Mouse (Mus musculus): ENCODE results near the gene Xkr7. TPM values are rescaled to one million over a fixed set of nuclear protein-coding genes. Genes with fewer than 3 reads are reported as not detected.

Gene Xkr7
- total and polyA plus RNA-seq, 2 experiments from 2014 or later = not detected

DNA sequence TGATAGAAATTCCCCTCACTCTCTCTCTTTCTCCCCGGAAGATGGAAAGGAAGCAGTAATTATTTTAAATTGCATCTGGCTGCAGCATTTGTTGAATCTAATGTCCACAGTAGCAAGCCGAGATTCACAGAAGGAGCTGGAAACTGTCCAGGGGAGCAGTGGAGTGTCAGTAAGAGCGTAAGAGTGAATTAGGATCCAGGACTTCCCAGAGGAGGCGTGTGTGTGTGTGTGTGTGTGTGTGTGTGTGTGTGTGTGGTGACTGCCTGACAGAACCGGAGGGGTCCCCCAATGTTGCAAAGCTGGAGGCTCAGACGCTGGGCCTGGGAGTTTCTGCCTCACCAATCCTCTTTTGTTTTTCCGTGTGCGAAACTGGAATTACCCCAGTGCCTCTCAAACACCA, 15.8 kb upstream of the Xkr7 start:
- 39% methylated on average over 8 of the region's 8 CpGs for WGBS
- H3K4me2 ChIP-seq (ENCODE audit: low read depth, low read length) = 0 out of 2 replicates have a peak overlapping the region, but pooled peaks have one; percentile 21
- peaks cover 8% of the 10 kb centered on the region for H3K4me1 ChIP-seq (ENCODE audit: control insufficient read depth, insufficient read depth)
- ATAC-seq (ENCODE audit: insufficient read depth, low read depth) (no peak), DNase-seq (ENCODE audit: low spot score) (no peak)
- no peak overlapping the region for H3K27ac ChIP-seq (ENCODE audit: low read depth)
- no peaks in the 10 kb centered on the region for H3K27me3 ChIP-seq (ENCODE audit: control insufficient read depth, insufficient read depth, low read length)
- H3K4me3 ChIP-seq (ENCODE audit: low read depth, low read length) = no peak overlapping the region
- H3K9ac ChIP-seq (replicated peaks; ENCODE audit: low read depth, low read length) = no peak overlapping the region
- H3K36me3 ChIP-seq (replicated peaks; ENCODE audit: control insufficient read depth, insufficient read depth, low read length) = peaks cover 21% of the 10 kb centered on the region
- no peaks in the 10 kb centered on the region for H3K9me3 ChIP-seq (replicated peaks; ENCODE audit: control insufficient read depth, low read length)
- TF ChIP-seq CTCF (IDR thresholded peaks at IDR 0.05; ENCODE audit: low read depth) (no peak), EP300 (IDR thresholded peaks at IDR 0.05; ENCODE audit: low read depth) (no peak)

DNA sequence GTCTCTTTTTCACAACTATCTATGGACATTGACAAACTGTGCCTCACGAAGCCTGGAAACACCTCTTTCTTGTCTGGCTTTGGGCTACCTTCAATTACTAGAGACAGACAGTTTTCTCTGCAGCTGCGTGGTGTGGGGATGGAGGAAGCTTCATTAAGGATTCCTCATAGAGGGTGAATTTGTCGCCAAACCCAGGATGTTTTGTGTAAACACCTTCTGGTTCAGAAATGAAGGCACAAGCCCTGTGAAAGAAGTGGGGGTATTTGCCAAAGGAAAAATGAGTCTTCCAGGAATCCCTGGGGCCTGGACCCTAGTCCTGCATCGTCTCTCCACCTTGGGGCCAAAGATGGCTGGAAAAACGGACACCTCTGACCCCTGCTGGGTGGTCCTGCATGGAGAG, 14.9 kb upstream of the Xkr7 start:
- H3K9me3 ChIP-seq (replicated peaks; ENCODE audit: control insufficient read depth, low read length) = no peaks in the 10 kb centered on the region
- H3K36me3 ChIP-seq (replicated peaks; ENCODE audit: control insufficient read depth, insufficient read depth, low read length) = peaks cover 12% of the 10 kb centered on the region
- H3K9ac ChIP-seq (replicated peaks; ENCODE audit: low read depth, low read length) = no peak overlapping the region
- DNase-seq (ENCODE audit: low spot score) = no peak
- H3K4me2 ChIP-seq (ENCODE audit: low read depth, low read length) = no peak overlapping the region
- H3K27me3 ChIP-seq (ENCODE audit: control insufficient read depth, insufficient read depth, low read length) = no peaks in the 10 kb centered on the region
- WGBS = 30% methylated on average over 5 of the region's 5 CpGs
- H3K27ac ChIP-seq (ENCODE audit: low read depth) = no peak overlapping the region
- no peak overlapping the region for H3K4me3 ChIP-seq (ENCODE audit: low read depth, low read length)
- no peak for TF ChIP-seq EP300 (IDR thresholded peaks at IDR 0.05; ENCODE audit: low read depth)
- ATAC-seq (ENCODE audit: insufficient read depth, low read depth) = no peak
- H3K4me1 ChIP-seq (ENCODE audit: control insufficient read depth, insufficient read depth) = peaks cover 8% of the 10 kb centered on the region

DNA sequence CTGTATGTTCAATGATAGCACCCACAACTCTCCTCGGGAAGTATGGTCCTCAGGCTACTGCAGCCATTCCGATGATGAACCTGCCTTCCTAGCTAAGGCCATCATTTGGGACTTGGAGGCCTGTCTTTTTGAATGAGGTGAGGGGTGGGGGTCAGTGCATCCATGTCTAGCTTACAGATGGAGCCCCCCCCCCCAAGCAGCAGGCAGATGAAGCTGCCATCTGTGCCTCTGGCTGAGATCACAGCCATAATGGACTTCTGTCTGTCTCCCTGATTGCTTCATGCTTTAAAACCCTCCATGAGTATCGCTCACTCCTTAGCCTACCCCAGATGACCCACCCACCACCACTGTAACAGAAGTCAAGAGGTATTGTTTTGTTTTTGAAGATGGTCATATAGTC, 12.3 kb upstream of the Xkr7 start:
- Histone ChIP-seq H3K4me1 (ENCODE audit: control insufficient read depth, insufficient read depth) (peaks cover 3% of the 10 kb centered on the region), H3K9ac (replicated peaks; ENCODE audit: low read depth, low read length) (no peak overlapping the region), H3K27ac (ENCODE audit: low read depth) (no peak overlapping the region), H3K27me3 (ENCODE audit: control insufficient read depth, insufficient read depth, low read length) (no peaks in the 10 kb centered on the region), H3K4me2 (ENCODE audit: low read depth, low read length) (no peak overlapping the region), H3K9me3 (replicated peaks; ENCODE audit: control insufficient read depth, low read length) (no peaks in the 10 kb centered on the region), H3K36me3 (replicated peaks; ENCODE audit: control insufficient read depth, insufficient read depth, low read length) (no peaks in the 10 kb centered on the region), H3K4me3 (ENCODE audit: low read depth, low read length) (no peak overlapping the region)
- TF ChIP-seq EP300 (IDR thresholded peaks at IDR 0.05; ENCODE audit: low read depth) = no peak
- WGBS = 68% methylated on average over 3 of the region's 3 CpGs
- ATAC-seq (ENCODE audit: insufficient read depth, low read depth) = no peak
- no peak for DNase-seq (ENCODE audit: low spot score)

DNA sequence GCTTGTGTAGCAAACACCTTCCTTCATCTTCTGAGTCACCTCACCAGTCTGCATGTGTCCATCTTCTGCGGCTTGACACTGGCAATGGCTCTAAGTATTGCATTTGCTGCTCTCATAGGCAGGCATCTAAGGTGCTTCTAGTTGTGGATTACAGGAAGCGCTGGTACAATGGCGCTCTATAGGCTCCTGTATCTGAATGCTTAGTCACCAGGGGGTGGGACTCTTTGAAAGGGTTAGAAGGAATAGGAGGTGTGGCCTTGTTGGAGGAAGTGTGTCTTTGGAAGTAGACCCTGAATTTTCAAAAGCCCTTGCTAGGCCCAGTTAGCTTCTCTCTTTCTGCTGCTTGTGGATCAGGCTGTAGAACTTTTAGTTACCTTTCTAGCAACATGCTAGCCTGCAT, 10.5 kb upstream of the Xkr7 start:
- H3K27ac ChIP-seq (ENCODE audit: low read depth) = no peak overlapping the region
- H3K9me3 ChIP-seq (replicated peaks; ENCODE audit: control insufficient read depth, low read length) = no peaks in the 10 kb centered on the region
- no peak overlapping the region for H3K9ac ChIP-seq (replicated peaks; ENCODE audit: low read depth, low read length)
- ATAC-seq (ENCODE audit: insufficient read depth, low read depth) (no peak), DNase-seq (ENCODE audit: low spot score) (no peak)
- no peaks in the 10 kb centered on the region for H3K36me3 ChIP-seq (replicated peaks; ENCODE audit: control insufficient read depth, insufficient read depth, low read length)
- no peak overlapping the region for H3K4me2 ChIP-seq (ENCODE audit: low read depth, low read length)
- no peak overlapping the region for H3K4me3 ChIP-seq (ENCODE audit: low read depth, low read length)
- H3K27me3 ChIP-seq (ENCODE audit: control insufficient read depth, insufficient read depth, low read length) = no peaks in the 10 kb centered on the region
- no peak for TF ChIP-seq CTCF (IDR thresholded peaks at IDR 0.05; ENCODE audit: low read depth)
- no peak for TF ChIP-seq EP300 (IDR thresholded peaks at IDR 0.05; ENCODE audit: low read depth)
- 69% methylated on average over 3 of the region's 3 CpGs for WGBS
- H3K4me1 ChIP-seq (ENCODE audit: control insufficient read depth, insufficient read depth) = no peaks in the 10 kb centered on the region

DNA sequence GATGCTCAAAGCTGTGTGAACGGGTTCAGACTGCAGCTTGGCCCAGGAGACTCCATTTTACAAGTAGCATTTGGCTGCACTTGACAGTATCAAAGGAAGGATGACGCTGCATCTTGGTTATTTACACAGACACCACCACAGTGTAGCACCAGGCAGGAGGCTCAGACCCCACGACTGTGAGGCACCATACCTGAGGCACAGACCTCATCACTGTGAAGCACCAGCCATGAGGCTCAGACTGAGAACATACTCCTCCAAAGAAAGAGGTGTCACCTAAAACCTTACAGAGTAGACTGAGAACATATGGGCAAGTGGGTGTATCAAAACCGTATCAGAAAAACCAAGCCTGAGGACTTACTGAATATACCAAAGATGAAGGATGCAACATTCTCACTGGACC, 8.8 kb upstream of the Xkr7 start:
- DNase-seq (ENCODE audit: low spot score) (no peak), ATAC-seq (ENCODE audit: insufficient read depth, low read depth) (no peak)
- TF ChIP-seq EP300 (IDR thresholded peaks at IDR 0.05; ENCODE audit: low read depth) (no peak), CTCF (IDR thresholded peaks at IDR 0.05; ENCODE audit: low read depth) (no peak)
- Histone ChIP-seq H3K9ac (replicated peaks; ENCODE audit: low read depth, low read length) (no peak overlapping the region), H3K9me3 (replicated peaks; ENCODE audit: control insufficient read depth, low read length) (no peaks in the 10 kb centered on the region), H3K27ac (ENCODE audit: low read depth) (no peak overlapping the region), H3K36me3 (replicated peaks; ENCODE audit: control insufficient read depth, insufficient read depth, low read length) (no peaks in the 10 kb centered on the region), H3K4me2 (ENCODE audit: low read depth, low read length) (no peak overlapping the region), H3K4me1 (ENCODE audit: control insufficient read depth, insufficient read depth) (no peaks in the 10 kb centered on the region), H3K27me3 (ENCODE audit: control insufficient read depth, insufficient read depth, low read length) (0 out of 2 replicates have a peak, but pooled peaks cover 3% of the 10 kb centered on the region), H3K4me3 (ENCODE audit: low read depth, low read length) (no peak overlapping the region)
- WGBS = 47% methylated on average over 4 of the region's 4 CpGs

DNA sequence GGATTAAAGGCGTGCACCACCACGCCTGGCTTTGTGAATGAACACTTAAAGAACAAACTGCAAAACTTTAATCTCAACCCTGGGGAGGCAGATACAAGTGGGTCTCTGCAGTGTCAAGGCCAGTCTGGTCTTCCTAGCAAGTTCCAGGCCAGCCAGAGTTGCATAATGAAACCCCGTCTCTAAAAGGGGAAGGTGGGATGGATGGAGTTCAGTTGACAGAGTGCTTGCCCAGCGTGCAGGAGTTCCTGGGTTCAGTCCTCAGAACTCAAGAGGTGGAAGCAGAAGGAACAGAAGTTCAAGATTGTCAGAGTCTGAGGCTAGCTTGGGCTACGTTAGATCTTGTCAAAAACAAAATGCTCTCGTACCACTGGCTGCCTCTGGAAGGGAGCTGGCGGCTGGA, 5.6 kb upstream of the Xkr7 start:
- no peaks in the 10 kb centered on the region for H3K36me3 ChIP-seq (replicated peaks; ENCODE audit: control insufficient read depth, insufficient read depth, low read length)
- DNase-seq (ENCODE audit: low spot score) (no peak), ATAC-seq (ENCODE audit: insufficient read depth, low read depth) (no peak)
- H3K4me3 ChIP-seq (ENCODE audit: low read depth, low read length) = no peak overlapping the region
- WGBS = 65% methylated on average over 7 of the region's 7 CpGs
- H3K27ac ChIP-seq (ENCODE audit: low read depth) = no peak overlapping the region
- H3K9me3 ChIP-seq (replicated peaks; ENCODE audit: control insufficient read depth, low read length) = no peaks in the 10 kb centered on the region
- no peak overlapping the region for H3K9ac ChIP-seq (replicated peaks; ENCODE audit: low read depth, low read length)
- peaks cover 26% of the 10 kb centered on the region for H3K27me3 ChIP-seq (ENCODE audit: control insufficient read depth, insufficient read depth, low read length)
- no peak overlapping the region for H3K4me2 ChIP-seq (ENCODE audit: low read depth, low read length)
- TF ChIP-seq CTCF (IDR thresholded peaks at IDR 0.05; ENCODE audit: low read depth) = no peak
- TF ChIP-seq EP300 (IDR thresholded peaks at IDR 0.05; ENCODE audit: low read depth) = no peak
- no peaks in the 10 kb centered on the region for H3K4me1 ChIP-seq (ENCODE audit: control insufficient read depth, insufficient read depth)
